Mouse (Mus musculus): ENCODE results near the gene Plod2.
A peak's percentile ranks its signal among the peaks of the same experiment; 100 is the strongest.

Plod2 gene

GRCm38 (mm10) chr9:92599940-92600538 is 58.0 kb downstream of the Plod2 start:
- DNase-seq (ENCODE audit: low read depth, low spot score) = no peak

- no peak for DNase-seq (ENCODE audit: low read depth, low spot score)
Measured at GRCm38 (mm10) chr9:92601551-92601950, 59.5 kb downstream of the Plod2 start.

GRCm38 (mm10) chr9:92603541-92603940 is 61.5 kb downstream of the Plod2 start:
- no peak for DNase-seq (ENCODE audit: low read depth, low spot score)

- peak; percentile 22 for DNase-seq (ENCODE audit: low read depth, low spot score)
Measured at GRCm38 (mm10) chr9:92610628-92611267, 68.7 kb downstream of the Plod2 start.

GRCm38 (mm10) chr9:92612641-92613040 is 70.6 kb downstream of the Plod2 start:
- no peak for DNase-seq (ENCODE audit: low read depth, low spot score)

- DNase-seq (ENCODE audit: low read depth, low spot score) = no peak
Measured at GRCm38 (mm10) chr9:92613206-92613605, 71.2 kb downstream of the Plod2 start.

- no peak for DNase-seq (ENCODE audit: low read depth, low spot score)
Measured at GRCm38 (mm10) chr9:92616418-92616817, 74.4 kb downstream of the Plod2 start.

GRCm38 (mm10) chr9:92617376-92617775 is 75.4 kb downstream of the Plod2 start:
- no peak for DNase-seq (ENCODE audit: low read depth, low spot score)

GRCm38 (mm10) chr9:92620088-92620487 is 78.1 kb downstream of the Plod2 start:
- DNase-seq (ENCODE audit: low read depth, low spot score) = no peak

GRCm38 (mm10) chr9:92621246-92621645 is 79.2 kb downstream of the Plod2 start:
- DNase-seq (ENCODE audit: low read depth, low spot score) = no peak

GRCm38 (mm10) chr9:92621878-92622282 is 79.9 kb downstream of the Plod2 start:
- no peak for DNase-seq (ENCODE audit: low read depth, low spot score)

GRCm38 (mm10) chr9:92634792-92635191 is 92.8 kb downstream of the Plod2 start:
- no peak for DNase-seq (ENCODE audit: low read depth, low spot score)

- no peak for DNase-seq (ENCODE audit: low read depth, low spot score)
Measured at GRCm38 (mm10) chr9:92639200-92639897, 97.3 kb downstream of the Plod2 start.

- no peak for DNase-seq (ENCODE audit: low read depth, low spot score)
Measured at GRCm38 (mm10) chr9:92641717-92642116, 99.7 kb downstream of the Plod2 start.

All from retina, adult 2 months (tissue).